Comparison of ENCODE assay signal across 19 mouse cellular contexts in the genomic region with DNA sequence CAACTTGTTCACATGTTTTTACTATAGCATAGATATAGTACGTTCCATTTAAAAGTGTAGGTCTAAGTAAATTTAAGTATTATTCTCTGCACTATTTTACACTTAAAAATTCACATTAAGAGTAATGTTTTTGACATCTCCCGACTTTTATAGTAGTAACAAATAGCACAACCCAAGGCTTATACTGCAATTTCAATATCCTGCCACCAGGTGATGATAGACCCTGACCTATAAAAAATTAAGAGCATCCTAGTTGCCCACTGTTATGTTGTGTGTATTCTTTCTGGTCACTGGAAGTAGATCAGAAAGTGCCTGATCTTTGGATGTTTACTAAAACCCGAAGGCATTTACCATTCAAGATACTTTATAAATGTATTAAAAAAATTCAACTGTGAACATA. TPM values are rescaled to one million over a fixed set of nuclear protein-coding genes. Genes with fewer than 3 reads are reported as not detected.
A peak's percentile ranks its signal among the peaks of the same experiment; 100 is the strongest.
DNase-seq lines count a peak whose midpoint lies in the region; TF ChIP-seq lines count a peak whose summit lies in the region.
"Had no signal": no experiment of that assay in that cellular context is flagged by ENCODE, and none has a peak within 500 bp of the region (broad histone marks: within the 10 kb centered on the region; RNA-seq: fewer than 3 reads in every experiment).

No protein-coding gene starts in this region.

- no peak overlapping the region for H3K4me3 ChIP-seq in layer of hippocampus, adult 2 months
- H3K4me3 ChIP-seq: embryonic facial prominence, embryonic 13.5 days; forebrain, embryonic 12.5 days; hindbrain, embryonic 12.5 days had no signal

- peak; percentile 58 for TF ChIP-seq CTCF in layer of hippocampus, adult 2 months (conservative IDR thresholded peaks at IDR 0.05)

- no peak overlapping the region for H3K27ac ChIP-seq in layer of hippocampus, adult 2 months
- H3K27ac ChIP-seq: embryonic facial prominence, embryonic 13.5 days; forebrain, embryonic 12.5 days; hindbrain, embryonic 12.5 days had no signal

- DNase-seq in layer of hippocampus, adult 2 months (ENCODE audit: low spot score in 2 of 2), result no peak
- no peak for DNase-seq in layer of hippocampus, adult 9-10 months (ENCODE audit: low spot score)
- DNase-seq in 416B (ENCODE audit: low read depth) (peak; percentile 1), ES-CJ7 (ENCODE audit: low read depth, low spot score) (peak; percentile 28), ZHBTc4 (ENCODE audit: low read depth, low spot score) (peak; percentile 27)
- DNase-seq in right cerebral cortex, postnatal 10 days (ENCODE audit: low spot score in 2 of 2), result no peak
- no peak for DNase-seq in B cell, adult 2 months
- DNase-seq: adrenal gland, postnatal 14 days; cerebellum, adult 11-12 months; cerebellum, adult 9-10 months; cerebellum, postnatal 36 days; gastrocnemius, postnatal 14 days; heart, postnatal 10 days; heart, postnatal 4 days had no signal

RNA-seq across cellular contexts. Expression of gene Elavl4, which starts 55.9 kb away (rescaled TPM):
- 10 to 100 TPM; 52.5 to 58.0 TPM for total RNA-seq in layer of hippocampus, adult 2 months (2021)
- total RNA-seq: gastrocnemius, adult 18-20 months; gastrocnemius, postnatal 14 days; granulocyte monocyte progenitor cell, adult 5-6 weeks had no signal

Comparison
In these comparisons a context has a peak if more than half of its experiments do, and no peak if none do; other contexts are left out.
1. DNase-seq: peak in 416B (single experiment), ES-CJ7 (single experiment) and ZHBTc4 (single experiment); none in layer of hippocampus, adult 2 months (0 of 2), layer of hippocampus, adult 9-10 months (single experiment), right cerebral cortex, postnatal 10 days (0 of 2) and B cell, adult 2 months (0 of 2).